Mouse (Mus musculus) induced T-regulatory cell, adult 2 months (primary cell): ENCODE measurements around the gene Sp140.
"Not testable (repeated sequence)": the region's sequence is repeated elsewhere in the genome, so short reads cannot be mapped to it uniquely, and the experiment has no call there.

Experiments
- DNase-seq: peaks from one replicate; pipeline ENCODE4 v3.0.0-alpha.2; 2012; ENCODE audit warnings: low read depth

The Sp140 gene

GRCm38 (mm10) chr1:85649881-85650280 lies 49.7 kb downstream of the Sp140 start, which contains the start of gene Sp100:
Gene Sp100 (plus strand): TSS chr1:85649988.
- peak; percentile 69 for DNase-seq

GRCm38 (mm10) chr1:85650524-85650923 lies 50.3 kb downstream of the Sp140 start:
- DNase-seq: not testable (repeated sequence)

- DNase-seq: peak; percentile 48
These were observed 51.6 kb downstream of the Sp140 start for GRCm38 (mm10) chr1:85651770-85652275.

- not testable (repeated sequence) for DNase-seq
These were observed 57.0 kb downstream of the Sp140 start for GRCm38 (mm10) chr1:85657211-85657610.

- no peak for DNase-seq
These were observed 64.1 kb downstream of the Sp140 start for GRCm38 (mm10) chr1:85664266-85664665.

- no peak for DNase-seq
These were observed 80.0 kb downstream of the Sp140 start for GRCm38 (mm10) chr1:85680226-85680625.

- DNase-seq: peak; percentile 81
These were observed 86.5 kb downstream of the Sp140 start for GRCm38 (mm10) chr1:85686666-85687065.

- peak; percentile 88 for DNase-seq
These were observed 87.2 kb downstream of the Sp140 start for GRCm38 (mm10) chr1:85687346-85687745.

- DNase-seq: no peak
These were observed 90.4 kb downstream of the Sp140 start for GRCm38 (mm10) chr1:85690544-85690943.

GRCm38 (mm10) chr1:85692281-85692680 lies 92.1 kb downstream of the Sp140 start:
- DNase-seq: no peak

GRCm38 (mm10) chr1:85693280-85693679 lies 93.1 kb downstream of the Sp140 start:
- no peak for DNase-seq
